Mouse (Mus musculus): ENCODE measurements around the gene Ceacam2. TPM values are rescaled to one million over a fixed set of nuclear protein-coding genes. Genes with fewer than 3 reads are reported as not detected.

Ceacam2 gene
- 199 TPM for polyA plus RNA-seq (2014; fragmentation: Illumina TruSeq; extraction: RNeasy Lipid Tissue Mini Kit (QIAGEN cat#74804); ENCODE audit: low read depth, low replicate concordance)

DNA sequence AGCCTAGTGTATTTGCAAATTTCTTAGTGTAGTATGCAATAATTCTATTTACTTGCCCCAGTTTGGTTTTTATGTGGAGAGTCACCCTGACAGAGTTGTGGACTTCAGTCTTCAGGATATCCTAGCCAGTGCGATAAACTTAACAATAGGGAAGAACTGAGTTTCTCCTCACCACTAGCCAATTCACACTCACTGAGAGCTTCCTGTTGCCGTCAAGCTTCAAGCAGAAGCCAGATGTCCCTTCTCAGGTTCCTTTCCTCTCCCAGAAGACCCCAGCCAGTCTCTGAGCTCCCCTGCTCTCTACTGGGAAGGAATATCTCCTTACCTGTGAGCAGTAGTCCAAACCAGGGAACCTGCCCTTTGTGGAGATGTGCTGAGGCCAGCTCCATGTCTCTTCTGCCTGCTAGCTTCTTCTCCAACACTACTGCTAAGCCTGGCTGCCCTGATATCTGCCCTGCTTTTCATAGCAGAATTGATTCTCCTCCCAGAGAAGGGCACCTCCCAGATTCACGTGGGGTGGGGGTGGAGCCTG, at the start of gene Ceacam2:
Ceacam2 (minus strand) TSS at position 482 of the 532 bp plus-strand sequence.

DNA sequence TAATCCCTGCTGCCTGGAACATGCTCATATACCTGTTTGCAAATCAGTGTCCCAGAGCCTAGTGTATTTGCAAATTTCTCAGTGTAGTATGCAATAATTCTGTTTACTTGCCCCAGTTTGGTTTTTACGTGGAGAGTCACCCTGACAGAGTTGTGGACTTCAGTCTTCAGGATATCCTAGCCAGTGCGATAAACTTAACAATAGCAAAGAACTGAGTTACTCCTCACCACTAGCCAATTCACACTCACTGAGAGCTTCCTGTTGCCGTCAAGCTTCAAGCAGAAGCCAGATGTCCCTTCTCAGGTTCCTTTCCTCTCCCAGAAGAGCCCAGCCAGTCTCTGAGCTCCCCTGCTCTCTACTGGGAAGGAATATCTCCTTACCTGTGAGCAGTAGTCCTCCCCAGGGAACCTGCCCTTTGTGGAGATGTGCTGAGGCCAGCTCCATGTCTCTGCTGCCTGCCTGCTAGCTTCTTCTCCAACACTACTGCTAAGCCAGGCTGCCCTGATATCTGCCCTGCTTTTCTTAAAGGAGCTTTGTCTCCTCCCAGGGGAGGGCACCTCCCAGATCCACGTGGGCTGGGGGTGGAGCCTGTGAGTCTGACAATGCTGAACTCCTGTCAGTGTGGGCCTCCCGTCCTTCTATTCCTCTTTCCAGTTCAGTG, 62.4 kb downstream of the Ceacam2 start, which contains the start of gene Ceacam1:
Ceacam1 (minus strand) TSS at position 513 of the 661 bp plus-strand sequence.

Other genes starting within 250 kb of the Ceacam2 start
- gene Pafah1b3, start 241.9 kb downstream of the Ceacam2 start, polyA plus RNA-seq (2014; fragmentation: Illumina TruSeq; extraction: RNeasy Lipid Tissue Mini Kit (QIAGEN cat#74804); ENCODE audit: low read depth, low replicate concordance) = 0.81 TPM
- gene Prr19, start 238.4 kb downstream of the Ceacam2 start, polyA plus RNA-seq (2014; fragmentation: Illumina TruSeq; extraction: RNeasy Lipid Tissue Mini Kit (QIAGEN cat#74804); ENCODE audit: low read depth, low replicate concordance) = not detected
- gene Tmem145, start 233.8 kb downstream of the Ceacam2 start, polyA plus RNA-seq (2014; fragmentation: Illumina TruSeq; extraction: RNeasy Lipid Tissue Mini Kit (QIAGEN cat#74804); ENCODE audit: low read depth, low replicate concordance) = not detected
- gene Megf8, start 222.7 kb downstream of the Ceacam2 start, polyA plus RNA-seq (2014; fragmentation: Illumina TruSeq; extraction: RNeasy Lipid Tissue Mini Kit (QIAGEN cat#74804); ENCODE audit: low read depth, low replicate concordance) = 1.0 TPM
- gene Cnfn, start 170.1 kb downstream of the Ceacam2 start, polyA plus RNA-seq (2014; fragmentation: Illumina TruSeq; extraction: RNeasy Lipid Tissue Mini Kit (QIAGEN cat#74804); ENCODE audit: low read depth, low replicate concordance) = not detected
- 0.49 TPM for gene Lipe, start 141.1 kb downstream of the Ceacam2 start, polyA plus RNA-seq (2014; fragmentation: Illumina TruSeq; extraction: RNeasy Lipid Tissue Mini Kit (QIAGEN cat#74804); ENCODE audit: low read depth, low replicate concordance)
- gene Cxcl17, start 127.0 kb downstream of the Ceacam2 start, polyA plus RNA-seq (2014; fragmentation: Illumina TruSeq; extraction: RNeasy Lipid Tissue Mini Kit (QIAGEN cat#74804); ENCODE audit: low read depth, low replicate concordance) = not detected
- gene Ceacam1, start 62.3 kb downstream of the Ceacam2 start, polyA plus RNA-seq (2014; fragmentation: Illumina TruSeq; extraction: RNeasy Lipid Tissue Mini Kit (QIAGEN cat#74804); ENCODE audit: low read depth, low replicate concordance) = 89.5 TPM
- 6.0 TPM for gene Erich4, start 76.0 kb upstream of the Ceacam2 start, polyA plus RNA-seq (2014; fragmentation: Illumina TruSeq; extraction: RNeasy Lipid Tissue Mini Kit (QIAGEN cat#74804); ENCODE audit: low read depth, low replicate concordance)
- gene Dmac2, start 79.6 kb upstream of the Ceacam2 start, polyA plus RNA-seq (2014; fragmentation: Illumina TruSeq; extraction: RNeasy Lipid Tissue Mini Kit (QIAGEN cat#74804); ENCODE audit: low read depth, low replicate concordance) = 28.8 TPM
- gene B3gnt8, start 86.8 kb upstream of the Ceacam2 start, polyA plus RNA-seq (2014; fragmentation: Illumina TruSeq; extraction: RNeasy Lipid Tissue Mini Kit (QIAGEN cat#74804); ENCODE audit: low read depth, low replicate concordance) = not detected
- gene Bckdha, start 119.1 kb upstream of the Ceacam2 start, polyA plus RNA-seq (2014; fragmentation: Illumina TruSeq; extraction: RNeasy Lipid Tissue Mini Kit (QIAGEN cat#74804); ENCODE audit: low read depth, low replicate concordance) = 0.61 TPM
- 0.32 TPM for gene Exosc5, start 119.3 kb upstream of the Ceacam2 start, polyA plus RNA-seq (2014; fragmentation: Illumina TruSeq; extraction: RNeasy Lipid Tissue Mini Kit (QIAGEN cat#74804); ENCODE audit: low read depth, low replicate concordance)
- not detected for gene Tmem91, start 135.3 kb upstream of the Ceacam2 start, polyA plus RNA-seq (2014; fragmentation: Illumina TruSeq; extraction: RNeasy Lipid Tissue Mini Kit (QIAGEN cat#74804); ENCODE audit: low read depth, low replicate concordance)
- gene B9d2, start 140.9 kb upstream of the Ceacam2 start, polyA plus RNA-seq (2014; fragmentation: Illumina TruSeq; extraction: RNeasy Lipid Tissue Mini Kit (QIAGEN cat#74804); ENCODE audit: low read depth, low replicate concordance) = not detected
- 1.0 TPM for gene Tgfb1, start 147.1 kb upstream of the Ceacam2 start, polyA plus RNA-seq (2014; fragmentation: Illumina TruSeq; extraction: RNeasy Lipid Tissue Mini Kit (QIAGEN cat#74804); ENCODE audit: low read depth, low replicate concordance)
- gene Ccdc97, start 179.2 kb upstream of the Ceacam2 start, polyA plus RNA-seq (2014; fragmentation: Illumina TruSeq; extraction: RNeasy Lipid Tissue Mini Kit (QIAGEN cat#74804); ENCODE audit: low read depth, low replicate concordance) = 2.3 TPM
- 26.8 TPM for gene Hnrnpul1, start 214.9 kb upstream of the Ceacam2 start, polyA plus RNA-seq (2014; fragmentation: Illumina TruSeq; extraction: RNeasy Lipid Tissue Mini Kit (QIAGEN cat#74804); ENCODE audit: low read depth, low replicate concordance)
- 18.3 TPM for gene Axl, start 248.8 kb upstream of the Ceacam2 start, polyA plus RNA-seq (2014; fragmentation: Illumina TruSeq; extraction: RNeasy Lipid Tissue Mini Kit (QIAGEN cat#74804); ENCODE audit: low read depth, low replicate concordance)